Mouse (Mus musculus) bone marrow macrophage, adult 2 months (primary cell): ENCODE results near the gene Nccrp1.

Experiments
- CTCF ChIP-seq: IDR thresholded peaks from 2 replicates; pipeline ENCODE4 v1.5.1; 2012; ENCODE audit warnings: low read depth, mild to moderate bottlenecking, low read length, moderate library complexity
- POLR2A ChIP-seq: IDR thresholded peaks from 2 replicates; pipeline ENCODE4 v1.6.1; 2012; ENCODE audit warnings: mild to moderate bottlenecking, low read depth, low read length, borderline replicate concordance

GRCm38 (mm10) chr7:28557069-28557468 is 10.0 kb upstream of the Nccrp1 start:
- TF ChIP-seq CTCF (no peak), POLR2A (no peak)
